Mouse (Mus musculus): Measurements from ENCODE around the gene Elmsan1.

Elmsan1 gene

DNA sequence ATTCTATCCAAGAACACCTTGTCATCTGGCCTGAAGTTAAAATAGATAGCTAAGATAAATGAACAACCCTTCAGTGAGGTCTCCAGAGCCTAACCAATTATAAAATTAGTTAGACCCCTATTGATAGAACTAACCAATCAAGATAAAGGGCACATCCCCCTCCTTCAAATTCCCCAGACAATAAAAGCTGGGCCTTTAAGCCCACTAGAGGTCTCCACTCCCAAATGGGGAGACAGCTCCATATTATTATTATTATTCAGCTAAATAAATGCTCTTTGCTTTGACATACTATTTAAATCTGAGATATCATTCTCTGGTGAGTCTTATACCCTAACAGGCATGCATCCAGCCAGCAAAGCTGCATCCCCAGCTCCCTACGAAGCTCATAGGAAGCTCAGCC is 108.8 kb downstream of the Elmsan1 start:
- no peak for DNase-seq (ENCODE audit: extremely low read depth, insufficient read length, low spot score)

DNA sequence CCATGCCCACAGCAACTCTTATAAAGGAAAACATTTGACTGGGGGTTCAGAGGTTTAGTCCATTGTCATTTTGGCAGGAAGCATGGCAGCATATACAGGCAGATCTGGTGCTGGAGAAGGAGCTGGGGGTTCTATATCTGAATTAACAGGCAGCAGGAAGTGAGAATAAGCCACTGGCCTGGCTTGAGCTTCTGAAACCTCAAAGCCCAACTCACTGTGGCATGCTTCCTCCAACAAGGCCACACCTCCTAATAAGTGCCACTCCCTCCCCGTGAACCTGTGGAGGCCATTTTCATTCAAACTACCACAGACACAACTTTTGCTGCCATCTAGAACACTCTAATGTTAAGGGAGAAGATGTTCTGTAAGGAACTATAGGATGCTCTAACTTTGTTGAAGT is 111.0 kb downstream of the Elmsan1 start:
- no peak for DNase-seq (ENCODE audit: extremely low read depth, insufficient read length, low spot score)

DNA sequence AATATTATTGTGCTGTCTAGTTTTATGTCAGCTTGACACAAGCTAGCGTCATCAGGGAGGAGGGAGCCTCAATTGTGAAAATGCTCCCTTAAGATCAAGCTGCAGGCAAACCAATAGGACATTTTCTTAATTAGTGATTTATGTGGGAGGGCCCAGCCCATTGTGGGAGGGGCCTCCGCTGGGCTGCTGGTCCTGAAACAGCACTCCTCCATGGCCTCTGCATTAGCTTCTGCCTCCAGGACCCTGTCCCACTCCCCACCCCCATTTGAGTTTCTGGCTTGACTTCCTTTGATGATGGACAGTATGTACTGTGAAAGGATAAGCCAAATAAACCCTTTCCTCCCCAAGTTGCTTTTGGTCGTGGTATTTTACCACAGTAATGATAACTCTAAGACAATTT is 111.7 kb downstream of the Elmsan1 start:
- DNase-seq (ENCODE audit: extremely low read depth, insufficient read length, low spot score): no peak

DNA sequence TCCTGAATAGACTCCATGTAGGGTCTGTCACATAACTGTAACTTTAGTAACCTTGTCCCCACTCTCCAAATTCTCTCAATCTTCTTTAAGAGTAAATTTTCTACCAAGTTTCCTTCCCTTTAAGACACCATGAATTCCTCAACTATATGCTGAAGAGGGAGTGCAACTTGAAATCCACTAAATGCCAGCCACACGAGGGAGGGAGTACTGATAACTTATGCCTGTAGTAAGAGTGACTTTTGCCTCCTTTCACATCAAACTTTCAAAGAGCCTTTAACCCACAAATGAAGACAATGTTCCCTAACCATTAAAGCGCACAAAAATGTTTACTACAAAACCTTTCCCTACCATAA is 117.2 kb downstream of the Elmsan1 start:
- DNase-seq (ENCODE audit: extremely low read depth, insufficient read length, low spot score): no peak

DNA sequence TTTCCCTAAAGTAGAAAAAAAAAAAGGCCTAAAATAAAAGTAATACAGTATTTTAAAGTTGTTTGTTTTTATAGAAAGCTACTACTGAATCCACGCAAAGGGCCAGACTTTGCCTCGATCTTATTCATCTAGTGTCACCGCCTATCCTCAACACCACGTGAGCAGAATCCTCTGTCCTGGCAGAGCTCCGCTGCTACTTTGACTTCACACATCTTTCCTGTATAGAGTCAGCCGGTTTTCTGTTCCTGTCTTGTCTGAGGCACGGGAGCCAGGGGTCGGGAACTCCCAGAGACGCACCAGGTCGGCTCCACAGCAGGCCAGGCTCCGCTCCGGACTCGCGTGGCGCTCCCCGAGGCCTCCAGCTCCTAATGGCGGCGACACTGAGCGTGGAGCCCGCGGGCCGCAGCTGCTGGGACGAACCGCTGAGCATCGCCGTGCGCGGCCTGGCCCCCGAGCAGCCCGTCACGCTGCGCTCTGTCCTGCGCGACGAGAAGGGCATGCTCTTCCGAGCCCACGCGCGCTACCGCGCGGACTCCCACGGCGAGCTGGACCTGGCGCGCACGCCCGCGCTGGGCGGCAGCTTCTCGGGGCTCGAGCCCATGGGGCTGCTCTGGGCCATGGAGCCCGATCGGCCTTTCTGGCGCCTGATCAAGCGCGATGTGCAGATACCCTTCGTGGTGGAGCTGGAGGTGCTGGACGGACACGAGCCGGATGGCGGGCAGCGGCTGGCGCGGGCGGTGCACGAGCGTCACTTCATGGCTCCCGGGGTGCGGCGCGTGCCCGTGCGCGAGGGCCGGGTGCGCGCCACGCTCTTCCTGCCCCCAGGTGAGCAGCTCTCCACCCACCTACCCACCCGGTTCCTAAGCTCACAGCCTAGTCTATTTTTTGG is 117.8 kb downstream of the Elmsan1 start, which contains the start of gene Acot6:
Acot6 (plus strand) TSS at position 51 of the 889 bp plus-strand sequence.
- peak; percentile 71 for DNase-seq (ENCODE audit: extremely low read depth, insufficient read length, low spot score)

DNA sequence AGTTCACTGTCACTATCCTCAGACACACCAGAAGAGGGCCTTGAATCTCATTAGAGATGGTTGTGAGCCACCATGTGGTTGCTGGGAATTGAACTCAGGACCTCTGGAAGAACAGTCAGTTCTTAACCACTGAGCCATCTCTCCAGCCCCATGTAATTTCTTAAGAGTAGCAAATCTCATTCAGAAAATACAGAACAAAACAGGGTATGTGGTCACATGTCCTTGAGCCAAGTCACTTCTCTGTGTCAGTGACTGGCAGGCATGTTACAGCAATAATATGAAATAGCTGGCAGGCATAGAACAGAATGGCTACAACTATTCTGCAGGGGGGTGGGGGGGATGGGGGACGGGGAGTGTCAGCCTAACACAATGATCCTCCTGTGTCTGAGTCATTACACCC is 118.6 kb downstream of the Elmsan1 start:
- DNase-seq (ENCODE audit: extremely low read depth, insufficient read length, low spot score): peak; percentile 28

DNA sequence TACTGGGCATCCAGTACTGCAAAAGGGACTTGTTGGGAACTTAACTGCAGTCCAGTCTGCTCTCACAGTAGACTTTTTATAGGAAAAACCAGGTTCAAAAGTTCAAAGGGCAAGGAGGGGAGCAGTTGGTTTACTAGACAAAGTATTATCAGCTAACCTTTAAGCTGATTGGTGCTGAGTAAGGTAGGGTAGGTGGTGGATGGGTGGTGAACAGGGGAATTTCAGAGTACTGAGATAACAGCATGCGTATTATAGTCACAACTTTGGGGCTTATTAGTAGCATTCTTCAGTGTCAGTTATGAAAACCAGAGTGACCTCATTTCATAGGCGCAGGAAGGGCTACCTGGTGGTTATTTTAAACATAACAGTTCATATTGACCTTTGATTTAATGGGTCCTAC is 119.1 kb downstream of the Elmsan1 start:
- DNase-seq (ENCODE audit: extremely low read depth, insufficient read length, low spot score): no peak

Measured in 3134 (cell line).